Mouse (Mus musculus) gastrocnemius, adult 2 months (tissue): Measurements from ENCODE around the gene Gpr27. TPM values are rescaled to one million over a fixed set of nuclear protein-coding genes. Genes with fewer than 3 reads are reported as not detected.
A peak's percentile ranks its signal among the peaks of the same experiment; 100 is the strongest.

Experiments
- DNase-seq: peaks from one replicate; pipeline ENCODE4 v3.0.0; 2022
- H3K27ac ChIP-seq: fragments of 200-600 bp; 2 replicates; pipeline ENCODE4 v1.8.1; 2022; ENCODE audit warnings: mild to moderate bottlenecking
- H3K4me3 ChIP-seq: fragments of 200-600 bp; 2 replicates; pipeline ENCODE4 v1.8.1; 2022; ENCODE audit warnings: mild to moderate bottlenecking, moderate library complexity
- CTCF ChIP-seq: fragments of 200-600 bp; IDR thresholded peaks from 2 replicates; pipeline ENCODE4 v1.8.1; 2022; ENCODE audit warnings: antibody characterized with exemption, mild to moderate bottlenecking, moderate library complexity
- intact Hi-C: fragments of 180-260 bp; cut with DNase I; formaldehyde crosslinking; loops from one replicate; pipeline ENCODE4 v1.15.1; 2025
- total RNA-seq, 2 experiments: library from RNA; stranded (reverse); gene quantifications; 2 replicates each; pipeline ENCODE4 v1.2.3; 2021

Gene Gpr27
- total RNA-seq, 2 experiments from 2014 or later: 0.20 to 1.1 TPM

DNA sequence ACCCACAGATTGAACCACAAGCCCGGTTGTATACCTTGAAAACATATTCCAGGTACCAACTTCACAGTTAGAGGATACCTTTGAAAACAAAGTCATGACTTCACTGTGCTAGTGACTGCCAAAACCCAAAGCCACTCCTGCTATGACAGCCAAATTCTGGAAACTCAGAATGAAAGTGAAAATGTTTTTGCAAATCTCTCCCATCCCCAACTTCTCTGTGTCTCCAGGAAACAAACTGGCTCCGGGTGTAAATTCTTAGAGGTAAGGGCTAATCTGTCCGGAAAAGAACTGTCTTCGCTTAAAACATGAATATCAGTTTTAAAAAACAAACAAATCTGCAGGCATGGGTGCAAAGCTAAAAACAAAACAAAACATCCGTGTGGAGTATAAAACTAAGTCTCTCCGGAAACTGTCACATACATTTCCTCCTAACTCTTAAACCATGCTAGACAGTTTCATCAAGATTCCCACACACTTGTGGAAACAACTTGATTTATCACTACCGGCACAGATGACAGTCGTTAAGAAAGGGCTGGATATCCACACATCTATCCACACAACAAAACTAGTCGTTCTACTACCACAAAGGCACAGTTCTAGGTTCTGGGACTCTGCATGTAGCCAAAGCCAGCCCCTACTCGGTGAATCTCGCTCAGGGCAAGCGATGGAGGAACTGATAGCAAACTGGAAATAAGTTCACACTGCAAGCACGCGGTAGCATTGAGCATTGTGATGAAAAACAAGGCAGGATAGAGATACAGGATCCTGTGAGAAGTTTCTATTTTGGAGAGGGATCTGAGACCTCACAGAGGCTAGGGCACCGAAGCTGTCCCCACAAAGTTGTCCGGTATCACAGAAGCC is 26.8 kb upstream of the Gpr27 start:
- H3K27ac ChIP-seq: peak overlapping the region; percentile 94
- peak overlapping the region; percentile 93 for H3K4me3 ChIP-seq
- intact Hi-C loops: no loop called here
- TF ChIP-seq CTCF: no peak
- no peak for DNase-seq

GRCm38 (mm10) chr6:99666318-99667171 is 25.9 kb upstream of the Gpr27 start, which contains the start of the genes Eif4e3 and Gm20696:
Gene Eif4e3 (minus strand): TSS chr6:99666771.
Gene Gm20696 (minus strand): TSS chr6:99666797.
- DNase-seq: peak; percentile 83
- Histone ChIP-seq H3K4me3 (peak within 1 kb of the TSS; percentile 93), H3K27ac (peak within 1 kb of the TSS; percentile 94)
- no peak for TF ChIP-seq CTCF
- intact Hi-C loops: no loop called here

DNA sequence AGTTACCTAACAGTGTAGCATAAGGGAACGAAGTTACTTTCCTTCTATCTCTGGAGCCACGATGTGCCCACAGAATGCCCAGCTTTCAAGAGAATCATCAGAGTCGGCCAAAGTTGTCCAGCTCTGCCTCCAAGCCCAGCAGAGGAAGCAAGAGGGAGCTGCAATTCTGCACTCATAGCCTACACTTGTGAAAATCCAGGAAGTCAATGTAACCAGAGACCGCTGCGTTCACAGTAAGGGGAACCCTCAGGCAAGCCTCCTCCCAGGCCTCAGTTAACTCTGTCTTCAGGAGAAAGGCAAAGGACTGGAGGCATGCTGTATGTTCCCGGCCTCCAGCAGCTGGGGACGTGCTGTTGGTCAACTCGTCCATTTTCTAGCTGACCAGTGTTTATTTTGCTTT is 25.2 kb upstream of the Gpr27 start:
- TF ChIP-seq CTCF: no peak
- intact Hi-C loops: no loop called here
- DNase-seq: no peak
- Histone ChIP-seq H3K27ac (peak overlapping the region; percentile 94), H3K4me3 (peak overlapping the region; percentile 93)

- DNase-seq: no peak
- TF ChIP-seq CTCF: no peak
- Histone ChIP-seq H3K4me3 (no peak overlapping the region), H3K27ac (no peak overlapping the region)
- intact Hi-C loops: no loop called here
These were observed 22.8 kb upstream of the Gpr27 start for GRCm38 (mm10) chr6:99669481-99670325.

- intact Hi-C loops: no loop called here
- TF ChIP-seq CTCF: peak; percentile 82
- no peak overlapping the region for H3K4me3 ChIP-seq
- no peak overlapping the region for H3K27ac ChIP-seq
- peak; percentile 56 for DNase-seq
These were observed 21.9 kb upstream of the Gpr27 start for GRCm38 (mm10) chr6:99670481-99671119.

- no peak overlapping the region for H3K27ac ChIP-seq
- intact Hi-C loops: no loop called here
- no peak overlapping the region for H3K4me3 ChIP-seq
- no peak; the same call in 1 of the 2 replicates for TF ChIP-seq CTCF
- no peak for DNase-seq
These were observed 20.7 kb upstream of the Gpr27 start for GRCm38 (mm10) chr6:99671768-99672167.

DNA sequence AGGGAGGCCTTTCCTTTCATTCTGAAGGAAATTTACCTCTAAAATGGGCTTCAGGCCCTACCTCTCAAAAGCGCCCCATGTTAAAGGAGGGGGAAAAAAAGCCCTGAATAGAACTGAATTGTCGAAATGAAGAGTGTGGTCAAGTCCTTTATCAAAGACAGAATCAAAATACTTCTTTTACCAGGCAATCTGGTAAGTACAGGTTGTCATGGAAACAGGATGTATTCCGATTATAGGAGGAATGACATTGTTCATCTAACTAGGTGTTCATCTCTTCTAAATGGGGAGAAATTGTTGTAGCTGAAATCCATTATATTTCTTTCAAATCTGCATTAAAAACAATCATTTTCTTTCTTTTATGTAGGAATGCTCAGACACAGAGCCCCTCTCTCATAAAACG is 18.0 kb upstream of the Gpr27 start:
- intact Hi-C loops: no loop called here
- no peak overlapping the region for H3K27ac ChIP-seq
- no peak for DNase-seq
- H3K4me3 ChIP-seq: no peak overlapping the region
- no peak for TF ChIP-seq CTCF

DNA sequence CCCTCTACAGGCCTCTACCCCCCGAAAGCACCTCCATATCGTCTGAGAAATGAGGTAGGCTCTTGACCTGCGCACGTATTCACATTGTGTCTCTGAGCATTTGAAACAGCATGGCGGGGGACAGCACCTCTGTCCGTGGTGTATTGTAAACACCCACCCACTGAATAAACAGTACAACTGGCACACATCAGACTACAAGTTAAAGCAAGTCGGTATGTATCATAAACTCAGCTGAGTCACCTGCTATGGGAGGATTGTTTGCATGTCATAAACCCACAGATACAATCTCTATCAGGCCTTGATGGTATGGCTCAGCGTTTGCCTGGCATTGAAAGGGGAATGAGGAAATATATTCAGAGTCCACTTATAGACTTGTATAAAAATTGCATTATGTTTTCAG is 15.2 kb upstream of the Gpr27 start:
- Histone ChIP-seq H3K27ac (no peak overlapping the region), H3K4me3 (no peak overlapping the region)
- TF ChIP-seq CTCF: no peak

DNA sequence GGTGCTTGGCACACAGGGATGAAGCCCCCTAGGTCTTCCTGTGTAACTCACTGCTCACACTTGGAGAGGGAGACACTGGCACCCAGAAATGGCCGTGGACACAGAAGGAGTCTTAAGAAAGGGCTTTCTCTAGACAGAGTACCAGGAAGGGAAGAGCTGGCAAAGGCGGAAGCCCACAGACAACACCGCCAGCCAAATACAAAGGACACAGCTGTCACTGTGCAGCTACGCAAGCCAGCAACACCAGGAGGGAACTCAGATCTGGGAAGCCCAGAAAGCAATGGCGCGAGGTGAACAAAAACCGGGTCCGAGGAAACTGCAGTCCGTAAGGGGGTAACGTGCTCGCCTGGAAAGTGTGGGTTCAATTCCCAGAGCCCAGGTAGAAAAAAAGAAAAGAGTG is 14.4 kb upstream of the Gpr27 start:
- intact Hi-C loops: no loop called here
- TF ChIP-seq CTCF: no peak
- Histone ChIP-seq H3K27ac (no peak overlapping the region), H3K4me3 (no peak overlapping the region)
- no peak for DNase-seq

More for the DNA sequence above, 15.2 kb upstream of the Gpr27 start:
- intact Hi-C loops: no loop called here
- DNase-seq: no peak

- Histone ChIP-seq H3K4me3 (no peak overlapping the region), H3K27ac (no peak overlapping the region)
- intact Hi-C loops: no loop called here
- no peak for DNase-seq
- TF ChIP-seq CTCF: no peak
These were observed 8.5 kb upstream of the Gpr27 start for GRCm38 (mm10) chr6:99683974-99684373.

GRCm38 (mm10) chr6:99684899-99685298 is 7.6 kb upstream of the Gpr27 start:
- intact Hi-C loops: no loop called here
- no peak overlapping the region for H3K27ac ChIP-seq
- DNase-seq: no peak
- peak; percentile 52 for TF ChIP-seq CTCF
- no peak overlapping the region for H3K4me3 ChIP-seq

DNA sequence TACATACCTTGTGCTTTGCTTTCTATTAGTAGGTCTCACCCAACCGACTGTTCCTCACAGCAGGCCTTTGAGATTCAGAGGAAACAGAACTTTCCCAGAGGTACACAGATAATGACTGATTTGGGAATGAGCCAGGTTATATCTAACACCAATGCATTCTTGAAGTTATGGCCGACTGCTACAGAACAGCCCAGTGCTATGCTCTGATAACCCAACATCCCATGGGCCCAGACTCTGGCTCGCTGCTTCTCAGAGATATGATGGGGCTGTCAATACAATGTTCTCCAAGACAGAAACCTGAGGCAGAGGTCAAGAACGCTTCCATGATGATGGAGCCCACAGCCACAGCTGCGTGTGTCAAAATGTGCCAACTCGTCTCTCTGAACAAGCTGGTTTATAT is 4.0 kb upstream of the Gpr27 start:
- no peak for TF ChIP-seq CTCF
- no peak for DNase-seq
- intact Hi-C loops: no loop called here

More for the DNA sequence above, 4.0 kb upstream of the Gpr27 start:
- Histone ChIP-seq H3K4me3 (no peak overlapping the region), H3K27ac (no peak overlapping the region)
